Mouse (Mus musculus) macrophage (primary cell): ENCODE measurements at regions not wholly inside any gene's neighbourhood (a gene's known extent, or its start where the extent isn't known, plus 50 kb on each side); places are given as distances from the start of the nearest gene placed in this dataset.
A peak's percentile ranks its signal among the peaks of the same experiment; 100 is the strongest.
"Not testable (repeated sequence)": the region's sequence is repeated elsewhere in the genome, so short reads cannot be mapped to it uniquely, and the experiment has no call there.

Experiments
- H3K27ac ChIP-seq: fragments of 350-480 bp; formaldehyde crosslinking; 2 replicates; pipeline ENCODE4 v1.9.0; 2021
- H3K36me3 ChIP-seq: fragments of 350-480 bp; formaldehyde crosslinking; 2 replicates; pipeline ENCODE4 v1.9.0; 2021; ENCODE audit errors: inconsistent target
- H3K4me3 ChIP-seq: fragments of 350-480 bp; formaldehyde crosslinking; 2 replicates; pipeline ENCODE4 v1.9.0; 2021; ENCODE audit errors: inconsistent target
- H3K79me2 ChIP-seq: fragments of 350-480 bp; formaldehyde crosslinking; 2 replicates; pipeline ENCODE4 v1.9.0; 2021; ENCODE audit errors: inconsistent target
- WGBS: methylation state at CpG from one replicate; pipeline ENCODE4 v1.1.7; 2026; ENCODE audit warnings: inconsistent platforms; ENCODE audit not compliant: missing documents; 5-methylcytosine and 5-hydroxymethylcytosine counted together

- WGBS = 95% methylated on average over 8 of the region's 8 CpGs
- H3K27ac ChIP-seq = no peak overlapping the region
Measured at GRCm38 (mm10) chr2:78998637-78999036, 130.7 kb downstream of the Ube2e3 start.

GRCm38 (mm10) chr2:78999410-78999809 lies 131.5 kb downstream of the Ube2e3 start:
- 93% methylated on average over 4 of the region's 4 CpGs for WGBS
- Histone ChIP-seq H3K27ac (no peak overlapping the region), H3K36me3 (no peaks in the 10 kb centered on the region), H3K79me2 (no peaks in the 10 kb centered on the region), H3K4me3 (no peak overlapping the region)

More at GRCm38 (mm10) chr2:78998637-78999036, 130.7 kb downstream of the Ube2e3 start:
- H3K36me3 ChIP-seq = no peaks in the 10 kb centered on the region
- no peak overlapping the region for H3K4me3 ChIP-seq
- H3K79me2 ChIP-seq = no peaks in the 10 kb centered on the region

GRCm38 (mm10) chr2:79004862-79005261 lies 136.9 kb downstream of the Ube2e3 start:
- H3K4me3 ChIP-seq = no peak overlapping the region
- WGBS = 72% methylated on average over 1 of the region's 1 CpGs
- no peak overlapping the region for H3K27ac ChIP-seq
- no peaks in the 10 kb centered on the region for H3K36me3 ChIP-seq
- no peaks in the 10 kb centered on the region for H3K79me2 ChIP-seq

GRCm38 (mm10) chr2:79008642-79009041 lies 140.7 kb downstream of the Ube2e3 start:
- Histone ChIP-seq H3K36me3 (no peaks in the 10 kb centered on the region), H3K27ac (no peak overlapping the region), H3K4me3 (no peak overlapping the region), H3K79me2 (no peaks in the 10 kb centered on the region)
- WGBS = 70% methylated on average over 3 of the region's 3 CpGs

GRCm38 (mm10) chr2:79009791-79010190 lies 141.9 kb downstream of the Ube2e3 start:
- WGBS = 91% methylated on average over 2 of the region's 2 CpGs
- Histone ChIP-seq H3K79me2 (no peaks in the 10 kb centered on the region), H3K27ac (no peak overlapping the region), H3K4me3 (no peak overlapping the region), H3K36me3 (no peaks in the 10 kb centered on the region)

- Histone ChIP-seq H3K36me3 (no peaks in the 10 kb centered on the region), H3K27ac (no peak overlapping the region), H3K79me2 (no peaks in the 10 kb centered on the region), H3K4me3 (no peak overlapping the region)
- WGBS = 100% methylated on average over 1 of the region's 2 CpGs
Measured at GRCm38 (mm10) chr2:79010273-79010672, 142.3 kb downstream of the Ube2e3 start.

- H3K27ac ChIP-seq = no peak overlapping the region
Measured at GRCm38 (mm10) chr2:79018732-79019423, 151.0 kb downstream of the Ube2e3 start.

GRCm38 (mm10) chr2:79022954-79023353 lies 155.0 kb downstream of the Ube2e3 start:
- H3K79me2 ChIP-seq = no peaks in the 10 kb centered on the region
- no peak overlapping the region for H3K27ac ChIP-seq
- no peaks in the 10 kb centered on the region for H3K36me3 ChIP-seq
- no peak overlapping the region for H3K4me3 ChIP-seq
- WGBS = 87% methylated on average over 2 of the region's 2 CpGs

More at GRCm38 (mm10) chr2:79018732-79019423, 151.0 kb downstream of the Ube2e3 start:
- 79% methylated on average over 4 of the region's 4 CpGs for WGBS
- H3K4me3 ChIP-seq = no peak overlapping the region
- no peaks in the 10 kb centered on the region for H3K79me2 ChIP-seq
- H3K36me3 ChIP-seq = no peaks in the 10 kb centered on the region

- Histone ChIP-seq H3K4me3 (no peak overlapping the region), H3K79me2 (no peaks in the 10 kb centered on the region), H3K36me3 (no peaks in the 10 kb centered on the region), H3K27ac (no peak overlapping the region)
- 94% methylated on average over 4 of the region's 4 CpGs for WGBS
Measured at GRCm38 (mm10) chr2:79025678-79026077, 157.8 kb downstream of the Ube2e3 start.

GRCm38 (mm10) chr2:79030990-79031389 lies 163.1 kb downstream of the Ube2e3 start:
- 100% methylated on average over 1 of the region's 1 CpGs for WGBS

GRCm38 (mm10) chr2:79036296-79036695 lies 168.4 kb downstream of the Ube2e3 start:
- 6% methylated on average over 2 of the region's 2 CpGs for WGBS
- H3K36me3 ChIP-seq = no peaks in the 10 kb centered on the region
- H3K4me3 ChIP-seq = no peak overlapping the region
- peak overlapping the region; percentile 29 for H3K27ac ChIP-seq
- no peaks in the 10 kb centered on the region for H3K79me2 ChIP-seq

More at GRCm38 (mm10) chr2:79030990-79031389, 163.1 kb downstream of the Ube2e3 start:
- H3K79me2 ChIP-seq = no peaks in the 10 kb centered on the region
- no peak overlapping the region for H3K27ac ChIP-seq
- H3K36me3 ChIP-seq = no peaks in the 10 kb centered on the region
- H3K4me3 ChIP-seq = no peak overlapping the region

GRCm38 (mm10) chr2:79038624-79039023 lies 170.7 kb downstream of the Ube2e3 start:
- H3K27ac ChIP-seq = no peak overlapping the region
- 98% methylated on average over 5 of the region's 5 CpGs for WGBS
- H3K36me3 ChIP-seq = no peaks in the 10 kb centered on the region
- H3K79me2 ChIP-seq = no peaks in the 10 kb centered on the region
- no peak overlapping the region for H3K4me3 ChIP-seq

GRCm38 (mm10) chr2:79044804-79045203 lies 176.9 kb downstream of the Ube2e3 start:
- not testable (repeated sequence) for H3K79me2 ChIP-seq, H3K4me3 ChIP-seq, H3K27ac ChIP-seq, H3K36me3 ChIP-seq
- WGBS = 91% methylated on average over 3 of the region's 3 CpGs

- H3K4me3 ChIP-seq = no peak overlapping the region
- H3K27ac ChIP-seq = no peak overlapping the region
- WGBS = 98% methylated on average over 4 of the region's 4 CpGs
Measured at GRCm38 (mm10) chr2:79045508-79045907, 177.6 kb downstream of the Ube2e3 start.

GRCm38 (mm10) chr2:79048020-79048419 lies 180.1 kb downstream of the Ube2e3 start:
- Histone ChIP-seq H3K27ac (no peak overlapping the region), H3K79me2 (no peaks in the 10 kb centered on the region), H3K36me3 (no peaks in the 10 kb centered on the region), H3K4me3 (no peak overlapping the region)
- WGBS = 94% methylated on average over 7 of the region's 7 CpGs

More at GRCm38 (mm10) chr2:79045508-79045907, 177.6 kb downstream of the Ube2e3 start:
- no peaks in the 10 kb centered on the region for H3K36me3 ChIP-seq
- no peaks in the 10 kb centered on the region for H3K79me2 ChIP-seq
